Mouse (Mus musculus) megakaryocyte, embryonic 14.5 days (primary cell): ENCODE results near the gene Gm48552.

Experiments
- FLI1 ChIP-seq: IDR thresholded peaks from 2 replicates; pipeline ENCODE4 v1.6.1; 2012; ENCODE audit warnings: low read length, inconsistent platforms, mixed read lengths
- GATA1 ChIP-seq: IDR thresholded peaks from 3 replicates; pipeline ENCODE4 v1.6.1; 2012; ENCODE audit warnings: mixed read lengths, low read length, inconsistent platforms, borderline replicate concordance

- TF ChIP-seq GATA1 (no peak), FLI1 (no peak)
Measured at GRCm38 (mm10) chr10:81364666-81365065, 24.1 kb upstream of the Gm48552 start.
